Mouse (Mus musculus) neural tube, embryonic 14.5 days (tissue): ENCODE measurements around the gene Cyp2c54. TPM values are rescaled to one million over a fixed set of nuclear protein-coding genes. Genes with fewer than 3 reads are reported as not detected.
"Not testable (repeated sequence)": the region's sequence is repeated elsewhere in the genome, so short reads cannot be mapped to it uniquely, and the experiment has no call there.

Experiments
- ATAC-seq: fragments of 200-750 bp; cut with Nextera tagmentation; 2 replicates; pipeline ENCODE4 v1.8.0; 2017; ENCODE audit warnings: low read depth, mild to moderate bottlenecking, moderate TSS enrichment, moderate library complexity
- H3K27ac ChIP-seq: fragments of 300-500 bp; sonication (generic); 2 replicates; pipeline ENCODE4 v1.5.1; 2014; ENCODE audit warnings: low read depth, mild to moderate bottlenecking, control low read depth, low read length, moderate library complexity, mixed read lengths
- H3K27me3 ChIP-seq: fragments of 300-500 bp; sonication (generic); 2 replicates; pipeline ENCODE4 v1.6.1; 2014; ENCODE audit warnings: low read length; ENCODE audit not compliant: control insufficient read depth, insufficient read depth
- H3K36me3 ChIP-seq: fragments of 300-500 bp; sonication (generic); 2 replicates; pipeline ENCODE4 v1.6.1; 2014; ENCODE audit warnings: low read length, mixed read lengths; ENCODE audit not compliant: control insufficient read depth, insufficient read depth
- H3K4me1 ChIP-seq: fragments of 300-500 bp; sonication (generic); 2 replicates; pipeline ENCODE4 v1.6.1; 2014; ENCODE audit warnings: low read length; ENCODE audit not compliant: control insufficient read depth, insufficient read depth
- H3K4me2 ChIP-seq: fragments of 300-500 bp; sonication (generic); 2 replicates; pipeline ENCODE4 v1.6.1; 2014; ENCODE audit warnings: mild to moderate bottlenecking, low read depth, low read length, control low read depth
- H3K4me3 ChIP-seq: fragments of 300-500 bp; sonication (generic); 2 replicates; pipeline ENCODE4 v1.5.1; 2014; ENCODE audit warnings: low read depth, low read length, control low read depth, mixed read lengths
- H3K9ac ChIP-seq: fragments of 300-500 bp; sonication (generic); replicated peaks from 2 replicates; pipeline ENCODE4 v1.6.1; 2014; ENCODE audit warnings: low read depth, mild to moderate bottlenecking, control low read depth, low read length, mixed read lengths
- H3K9me3 ChIP-seq: fragments of 300-500 bp; sonication (generic); 2 replicates; pipeline ENCODE4 v1.6.1; 2016; ENCODE audit warnings: low read length; ENCODE audit not compliant: control insufficient read depth
- WGBS: fragments of 180-500 bp; shearing (Covaris S2); extraction: QIAGEN DNeasy Blood & Tissue Kit; methylation state at CpG from one replicate; pipeline ENCODE4 v1.1.7; 2014; 5-methylcytosine and 5-hydroxymethylcytosine counted together
- polyA plus RNA-seq: library from polyadenylated mRNA; unstranded; fragments of >200 nt; fragmentation: Nextera tagmentation; extraction: Ambion mirVana; gene quantifications from 2 replicates; pipeline ENCODE4 v1.2.1, GENCODE M21; 2014

Gene Cyp2c54
- polyA plus RNA-seq: not detected in 2 replicates

- H3K27me3 ChIP-seq: no peaks in the 10 kb centered on the region
- no peaks in the 10 kb centered on the region for H3K4me1 ChIP-seq
- H3K4me2 ChIP-seq: no peak within 1 kb of the TSS
- no peaks in the 10 kb centered on the region for H3K9me3 ChIP-seq
- H3K36me3 ChIP-seq: no peaks in the 10 kb centered on the region
- H3K27ac ChIP-seq: no peak within 1 kb of the TSS
- ATAC-seq: no peak
- H3K4me3 ChIP-seq: no peak within 1 kb of the TSS
- H3K9ac ChIP-seq: no peak within 1 kb of the TSS
Observed at GRCm38 (mm10) chr19:40073701-40074100, at the start of gene Cyp2c54. Gene Cyp2c54, minus strand, starts transcription at chr19:40073827.

DNA sequence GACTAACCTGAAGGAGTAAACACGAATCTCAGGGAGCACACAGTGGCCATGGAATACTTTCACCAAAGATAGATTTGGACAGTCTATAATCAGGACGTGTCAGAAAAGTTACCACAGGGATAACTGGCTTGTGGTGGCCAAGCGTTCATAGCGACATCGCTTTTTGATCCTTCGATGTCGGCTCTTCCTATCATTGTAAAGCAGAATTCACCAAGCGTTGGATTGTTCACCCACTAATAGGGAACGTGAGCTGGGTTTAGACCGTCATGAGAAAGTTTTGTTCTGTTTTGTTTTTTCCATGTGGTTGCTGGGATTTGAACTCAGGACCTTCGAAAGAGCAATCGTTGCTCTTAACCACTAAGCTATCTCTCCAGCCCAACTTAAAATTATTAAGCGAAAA lies 46.0 kb upstream of the Cyp2c54 start:
- H3K36me3 ChIP-seq, H3K4me2 ChIP-seq, H3K4me1 ChIP-seq, H3K27ac ChIP-seq, H3K9ac ChIP-seq, H3K27me3 ChIP-seq, ATAC-seq, H3K9me3 ChIP-seq, H3K4me3 ChIP-seq: not testable (repeated sequence)
- 82% methylated on average over 13 of the region's 13 CpGs for WGBS

DNA sequence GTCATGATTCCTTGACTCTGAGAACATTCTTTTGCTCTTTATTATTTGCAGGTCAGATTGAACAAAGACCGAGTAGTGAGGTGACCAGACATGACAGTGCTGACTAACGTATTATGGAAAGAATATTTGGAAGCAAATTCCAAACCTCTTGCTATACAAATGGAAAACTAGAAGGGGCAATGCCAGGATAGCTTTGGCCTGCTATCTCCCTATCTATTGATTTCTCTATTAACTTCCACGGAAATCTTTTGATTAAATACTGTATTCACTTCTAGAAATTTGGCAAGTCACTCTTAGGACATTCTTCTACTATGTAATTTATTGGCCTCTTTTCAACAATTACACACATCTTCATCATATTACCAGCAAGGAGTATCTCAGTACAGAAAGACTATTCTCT lies 17.5 kb upstream of the Cyp2c54 start:
- Histone ChIP-seq H3K4me1 (no peaks in the 10 kb centered on the region), H3K9ac (no peak overlapping the region), H3K4me2 (no peak overlapping the region), H3K27me3 (no peaks in the 10 kb centered on the region), H3K36me3 (no peaks in the 10 kb centered on the region), H3K4me3 (no peak overlapping the region), H3K9me3 (no peaks in the 10 kb centered on the region), H3K27ac (no peak overlapping the region)
- no peak for ATAC-seq
- WGBS: 85% methylated on average over 3 of the region's 3 CpGs

DNA sequence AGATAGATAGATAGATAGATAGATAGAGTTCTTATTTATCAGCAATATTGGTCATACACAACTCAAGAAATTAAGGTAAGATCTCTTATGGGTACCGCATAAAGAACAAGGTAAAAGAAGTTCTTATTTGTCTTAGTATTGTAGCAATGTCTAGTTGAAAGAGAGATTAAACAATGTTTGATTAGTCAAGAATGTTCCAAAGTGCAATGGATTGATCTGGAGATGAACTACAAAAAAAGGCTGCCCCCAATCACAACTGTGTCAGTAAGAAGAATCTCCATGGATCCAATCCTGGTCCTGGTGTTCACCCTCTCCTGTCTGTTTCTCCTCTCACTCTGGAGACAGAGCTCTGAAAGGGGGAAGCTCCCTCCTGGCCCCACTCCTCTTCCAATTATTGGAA lies 15.8 kb upstream of the Cyp2c54 start, which contains the start of gene Cyp2c50:
TSS of gene Cyp2c50 (plus strand) at position 268 of the 400 bp plus-strand sequence.
- not testable (repeated sequence) for H3K4me2 ChIP-seq, H3K27ac ChIP-seq, ATAC-seq, H3K27me3 ChIP-seq, H3K9me3 ChIP-seq, H3K4me3 ChIP-seq, H3K36me3 ChIP-seq, H3K4me1 ChIP-seq, H3K9ac ChIP-seq
- 98% methylated on average over 1 of the region's 1 CpGs for WGBS

DNA sequence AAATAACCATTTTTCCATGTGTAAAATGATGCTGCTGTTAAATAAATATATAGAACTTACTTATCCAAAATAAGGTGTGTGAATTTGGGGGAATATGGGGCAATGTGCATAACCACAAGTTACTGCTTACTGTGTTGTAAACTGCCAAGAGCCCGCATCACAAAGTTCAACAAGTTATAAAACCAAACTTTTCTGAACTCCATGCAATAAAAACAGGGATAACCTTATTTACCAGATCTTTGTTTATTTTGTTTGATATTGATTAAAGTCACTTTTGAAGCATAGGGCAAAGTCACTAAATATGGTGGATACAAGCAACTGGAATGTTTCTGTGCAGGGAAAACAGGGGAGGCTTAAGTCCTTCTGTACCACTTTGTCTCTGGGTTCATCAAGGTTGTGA lies 14.8 kb upstream of the Cyp2c54 start:
- Histone ChIP-seq H3K4me3 (no peak overlapping the region), H3K36me3 (no peaks in the 10 kb centered on the region), H3K9me3 (no peaks in the 10 kb centered on the region), H3K4me2 (no peak overlapping the region), H3K9ac (no peak overlapping the region), H3K4me1 (no peaks in the 10 kb centered on the region), H3K27ac (no peak overlapping the region), H3K27me3 (no peaks in the 10 kb centered on the region)
- WGBS: 93% methylated on average over 1 of the region's 1 CpGs
- ATAC-seq: no peak

DNA sequence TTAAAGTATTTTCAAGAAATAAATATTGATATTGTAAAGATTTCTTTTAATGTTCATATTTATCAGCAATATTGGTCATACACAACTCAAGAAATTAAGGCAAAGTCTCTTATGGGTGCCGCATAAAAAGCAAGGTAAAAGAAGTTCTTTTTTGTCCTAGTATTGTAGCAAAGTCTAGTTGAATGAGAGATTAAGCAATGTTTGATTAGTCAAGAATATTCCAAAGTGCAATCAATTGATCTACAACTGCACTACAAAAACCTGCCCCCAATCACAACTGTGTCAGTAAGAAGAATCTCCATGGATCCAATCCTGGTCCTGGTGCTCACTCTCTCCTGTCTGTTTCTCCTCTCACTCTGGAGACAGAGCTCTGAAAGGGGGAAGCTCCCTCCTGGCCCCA lies 81.5 kb downstream of the Cyp2c54 start, which contains the start of gene Cyp2c37:
TSS of gene Cyp2c37 (plus strand) at position 285 of the 400 bp plus-strand sequence.
- not testable (repeated sequence) for H3K9me3 ChIP-seq, H3K27me3 ChIP-seq, H3K9ac ChIP-seq, H3K4me2 ChIP-seq, ATAC-seq, H3K4me3 ChIP-seq, H3K36me3 ChIP-seq, H3K4me1 ChIP-seq, H3K27ac ChIP-seq
- WGBS: 100% methylated on average over 1 of the region's 1 CpGs

DNA sequence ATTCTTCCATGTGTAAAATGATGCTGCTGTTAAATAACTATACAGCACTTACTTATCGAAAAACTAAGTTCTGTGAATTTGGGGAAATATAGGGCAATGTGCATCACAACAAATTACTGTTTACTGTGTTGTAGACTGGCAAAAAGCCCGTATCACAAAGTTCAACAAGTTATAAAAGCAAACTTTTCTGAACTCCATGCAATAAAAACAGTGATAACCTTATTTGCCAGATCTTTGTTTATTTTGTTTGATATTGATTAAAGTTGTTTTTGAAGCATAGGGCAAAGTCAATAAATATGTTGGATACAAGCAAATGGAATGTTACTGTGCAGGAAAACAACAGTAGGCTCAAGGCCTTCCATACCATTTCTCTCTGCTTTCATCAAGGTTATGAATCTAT lies 84.2 kb downstream of the Cyp2c54 start:
- Histone ChIP-seq H3K4me2 (no peak overlapping the region), H3K9ac (no peak overlapping the region), H3K36me3 (no peaks in the 10 kb centered on the region), H3K4me3 (no peak overlapping the region), H3K27me3 (no peaks in the 10 kb centered on the region), H3K27ac (no peak overlapping the region), H3K9me3 (no peaks in the 10 kb centered on the region), H3K4me1 (no peaks in the 10 kb centered on the region)
- 80% methylated on average over 2 of the region's 2 CpGs for WGBS
- ATAC-seq: no peak

Other genes with a start within 250 kb of the Cyp2c54 start
- gene Cyp2c69, start 187.0 kb downstream of the Cyp2c54 start, polyA plus RNA-seq: not detected in 2 replicates
- gene Cyp2c37, start 81.4 kb downstream of the Cyp2c54 start, polyA plus RNA-seq: not detected in 2 replicates
- gene Cyp2c50, start 15.9 kb upstream of the Cyp2c54 start, polyA plus RNA-seq: not detected in 2 replicates
- gene Cyp2c70, start 113.5 kb upstream of the Cyp2c54 start, polyA plus RNA-seq: not detected in 2 replicates
- gene Pdlim1, start 198.0 kb upstream of the Cyp2c54 start, polyA plus RNA-seq: 3.2 and 13.6 TPM in 2 replicates